Mouse (Mus musculus) yolk sac, embryonic 10.5 days (tissue): ENCODE results near the gene Atg7.

Experiments
- DNase-seq: peaks from one replicate; pipeline ENCODE4 v3.0.0-alpha.2; 2017; ENCODE audit warnings: low spot score

The Atg7 gene

GRCm38 (mm10) chr6:114786461-114786860 is 143.6 kb downstream of the Atg7 start:
- DNase-seq = no peak

- no peak for DNase-seq
Observed at GRCm38 (mm10) chr6:114787606-114788005, 144.7 kb downstream of the Atg7 start.

GRCm38 (mm10) chr6:114788663-114789062 is 145.8 kb downstream of the Atg7 start:
- DNase-seq = no peak

- no peak for DNase-seq
Observed at GRCm38 (mm10) chr6:114790084-114790483, 147.2 kb downstream of the Atg7 start.

GRCm38 (mm10) chr6:114790902-114791301 is 148.0 kb downstream of the Atg7 start:
- no peak for DNase-seq

GRCm38 (mm10) chr6:114791846-114792245 is 148.9 kb downstream of the Atg7 start:
- DNase-seq = no peak

GRCm38 (mm10) chr6:114794706-114795105 is 151.8 kb downstream of the Atg7 start:
- DNase-seq = no peak

- DNase-seq = no peak
Observed at GRCm38 (mm10) chr6:114795706-114796325, 152.9 kb downstream of the Atg7 start.

GRCm38 (mm10) chr6:114797901-114798300 is 155.0 kb downstream of the Atg7 start:
- DNase-seq = no peak

GRCm38 (mm10) chr6:114798715-114799114 is 155.8 kb downstream of the Atg7 start:
- no peak for DNase-seq

- DNase-seq = no peak
Observed at GRCm38 (mm10) chr6:114800291-114800965, 157.5 kb downstream of the Atg7 start.

- no peak for DNase-seq
Observed at GRCm38 (mm10) chr6:114803915-114804535, 161.1 kb downstream of the Atg7 start.

GRCm38 (mm10) chr6:114804866-114805265 is 162.0 kb downstream of the Atg7 start:
- DNase-seq = no peak

GRCm38 (mm10) chr6:114805927-114806326 is 163.0 kb downstream of the Atg7 start:
- DNase-seq = no peak

GRCm38 (mm10) chr6:114807474-114807873 is 164.6 kb downstream of the Atg7 start:
- DNase-seq = no peak

- no peak for DNase-seq
Observed at GRCm38 (mm10) chr6:114808654-114809430, 165.9 kb downstream of the Atg7 start.

- DNase-seq = no peak
Observed at GRCm38 (mm10) chr6:114809431-114809811, 166.5 kb downstream of the Atg7 start.

GRCm38 (mm10) chr6:114812322-114812721 is 169.4 kb downstream of the Atg7 start:
- no peak for DNase-seq

GRCm38 (mm10) chr6:114812779-114813178 is 169.9 kb downstream of the Atg7 start:
- no peak for DNase-seq

- no peak for DNase-seq
Observed at GRCm38 (mm10) chr6:114814199-114814881, 171.4 kb downstream of the Atg7 start.

- DNase-seq = no peak
Observed at GRCm38 (mm10) chr6:114814882-114815650, 172.2 kb downstream of the Atg7 start.
